Mouse (Mus musculus): ENCODE results near the gene Spata25. TPM values are rescaled to one million over a fixed set of nuclear protein-coding genes. Genes with fewer than 3 reads are reported as not detected.

The Spata25 gene
- not detected for total RNA-seq (2023)

GRCm38 (mm10) chr2:164828437-164828836, at the start of gene Spata25:
Spata25 (minus strand) TSS chr2:164828537.

GRCm38 (mm10) chr2:164857101-164857821, 28.9 kb upstream of the Spata25 start, which contains the start of gene Pltp:
Pltp (minus strand) TSS chr2:164857711.

GRCm38 (mm10) chr2:164833314-164833959, 5.1 kb upstream of the Spata25 start, which contains the start of gene Neurl2:
Neurl2 (minus strand) TSS chr2:164833456.

GRCm38 (mm10) chr2:164832748-164833301, 4.5 kb upstream of the Spata25 start, which contains the start of gene Ctsa:
Ctsa (plus strand) TSS chr2:164832873.

GRCm38 (mm10) chr2:164822636-164823165, 5.6 kb downstream of the Spata25 start, which contains the start of gene Zswim1:
Zswim1 (plus strand) TSS chr2:164822686.

GRCm38 (mm10) chr2:164804533-164805331, 23.6 kb downstream of the Spata25 start, which contains the start of the genes Acot8 and Zswim3:
Acot8 (minus strand) TSS chr2:164804882.
Zswim3 (plus strand) TSS chr2:164805098.

GRCm38 (mm10) chr2:164785481-164786387, 42.6 kb downstream of the Spata25 start, which contains the start of gene Snx21:
Snx21 (plus strand) TSS chr2:164785823.

GRCm38 (mm10) chr2:164779481-164780086, 48.8 kb downstream of the Spata25 start, which contains the start of gene Tnnc2:
Tnnc2 (minus strand) TSS chr2:164779967.

Other genes with a start within 250 kb of the Spata25 start
- gene Wfdc6a, start 243.1 kb downstream of the Spata25 start, total RNA-seq (2023), result not detected
- gene Eppin, start 234.9 kb downstream of the Spata25 start, total RNA-seq (2023), result not detected
- gene Wfdc6b, start 215.0 kb downstream of the Spata25 start, total RNA-seq (2023), result not detected
- not detected for gene Wfdc8, start 214.9 kb downstream of the Spata25 start, total RNA-seq (2023)
- not detected for gene Wfdc16, start 189.7 kb downstream of the Spata25 start, total RNA-seq (2023)
- not detected for gene Wfdc10, start 172.5 kb downstream of the Spata25 start, total RNA-seq (2023)
- gene Wfdc9, start 172.0 kb downstream of the Spata25 start, total RNA-seq (2023), result not detected
- gene Wfdc11, start 154.4 kb downstream of the Spata25 start, total RNA-seq (2023), result not detected
- gene Wfdc13, start 143.4 kb downstream of the Spata25 start, total RNA-seq (2023), result not detected
- not detected for gene Spint4, start 130.0 kb downstream of the Spata25 start, total RNA-seq (2023)
- gene Spint5, start 113.2 kb downstream of the Spata25 start, total RNA-seq (2023), result not detected
- not detected for gene Wfdc3, start 82.6 kb downstream of the Spata25 start, total RNA-seq (2023)
- 43.0 TPM for gene Dnttip1, start 82.6 kb downstream of the Spata25 start, total RNA-seq (2023)
- gene Ube2c, start 58.6 kb downstream of the Spata25 start, total RNA-seq (2023), result not detected
- gene Tnnc2, start 48.6 kb downstream of the Spata25 start, total RNA-seq (2023), result not detected
- 0.70 TPM for gene Snx21, start 42.7 kb downstream of the Spata25 start, total RNA-seq (2023)
- 60.3 TPM for gene Acot8, start 23.7 kb downstream of the Spata25 start, total RNA-seq (2023)
- gene Zswim3, start 23.4 kb downstream of the Spata25 start, total RNA-seq (2023), result 3.5 TPM
- 7.7 TPM for gene Zswim1, start 5.9 kb downstream of the Spata25 start, total RNA-seq (2023)
- 133 TPM for gene Ctsa, start 4.3 kb upstream of the Spata25 start, total RNA-seq (2023)
- 1.7 TPM for gene Neurl2, start 4.9 kb upstream of the Spata25 start, total RNA-seq (2023)
- 5.5 TPM for gene Pltp, start 29.2 kb upstream of the Spata25 start, total RNA-seq (2023)
- gene Pcif1, start 50.8 kb upstream of the Spata25 start, total RNA-seq (2023), result 117 TPM
- 54.1 TPM for gene Zfp335, start 83.2 kb upstream of the Spata25 start, total RNA-seq (2023)
- 1.3 TPM for gene Mmp9, start 112.2 kb upstream of the Spata25 start, total RNA-seq (2023)
- 0.46 TPM for gene Slc12a5, start 132.3 kb upstream of the Spata25 start, total RNA-seq (2023)
- gene Ncoa5, start 206.3 kb upstream of the Spata25 start, total RNA-seq (2023), result 44.8 TPM
- gene Cd40, start 227.1 kb upstream of the Spata25 start, total RNA-seq (2023), result 11.4 TPM